Mouse (Mus musculus) lung, postnatal 4 days (tissue): ENCODE measurements at regions not wholly inside any gene's neighbourhood (a gene's known extent, or its start where the extent isn't known, plus 50 kb on each side); places are given as distances from the start of the nearest gene placed in this dataset.
"Not testable (repeated sequence)": the region's sequence is repeated elsewhere in the genome, so short reads cannot be mapped to it uniquely, and the experiment has no call there.

ENCODE experiments used
- DNase-seq, 2 experiments: peaks; one replicate each; pipeline ENCODE4 v3.0.0; 2021

DNA sequence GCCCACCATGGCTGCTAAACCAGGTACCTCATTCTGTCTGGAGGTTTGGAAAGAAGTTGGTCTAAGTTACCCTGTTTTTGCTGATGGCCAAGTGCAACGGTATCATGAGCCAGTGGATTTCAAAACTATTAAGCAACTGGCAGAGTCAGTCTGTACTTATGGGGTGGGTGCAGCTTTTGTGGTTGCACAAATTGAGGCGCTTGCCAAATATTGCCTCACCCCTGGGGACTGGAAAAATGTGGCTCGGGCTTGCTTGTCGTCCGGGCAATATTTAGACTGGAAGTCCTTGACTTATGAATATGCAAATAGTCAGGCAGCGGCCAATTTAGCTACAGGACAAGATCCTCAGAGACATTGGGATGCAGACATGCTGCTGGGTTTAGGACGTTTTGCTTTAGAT lies 110.2 kb downstream of the Olfr164 start:
- DNase-seq = no peak

DNA sequence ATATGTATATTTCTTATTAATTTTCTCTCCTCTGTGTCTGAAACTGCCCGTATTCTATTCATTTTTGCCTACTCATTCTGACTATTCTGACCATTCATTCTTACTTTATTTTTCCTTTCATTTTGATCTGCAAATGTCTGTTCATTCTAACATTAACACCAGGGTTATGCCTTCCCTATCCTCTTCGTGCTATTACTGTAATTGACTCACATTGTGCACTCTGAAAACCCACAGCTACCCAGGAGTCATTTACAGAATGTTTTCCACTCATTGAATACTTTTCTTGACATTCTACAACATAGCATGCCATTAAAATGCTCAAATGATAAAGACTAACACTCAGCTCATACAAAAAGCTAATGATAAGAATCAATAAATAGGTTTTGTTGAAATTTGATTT lies 112.9 kb downstream of the Olfr164 start:
- no peak for DNase-seq

- no peak for DNase-seq
Observed at GRCm38 (mm10) chr16:19199724-19200544, 113.9 kb downstream of the Olfr164 start.

DNA sequence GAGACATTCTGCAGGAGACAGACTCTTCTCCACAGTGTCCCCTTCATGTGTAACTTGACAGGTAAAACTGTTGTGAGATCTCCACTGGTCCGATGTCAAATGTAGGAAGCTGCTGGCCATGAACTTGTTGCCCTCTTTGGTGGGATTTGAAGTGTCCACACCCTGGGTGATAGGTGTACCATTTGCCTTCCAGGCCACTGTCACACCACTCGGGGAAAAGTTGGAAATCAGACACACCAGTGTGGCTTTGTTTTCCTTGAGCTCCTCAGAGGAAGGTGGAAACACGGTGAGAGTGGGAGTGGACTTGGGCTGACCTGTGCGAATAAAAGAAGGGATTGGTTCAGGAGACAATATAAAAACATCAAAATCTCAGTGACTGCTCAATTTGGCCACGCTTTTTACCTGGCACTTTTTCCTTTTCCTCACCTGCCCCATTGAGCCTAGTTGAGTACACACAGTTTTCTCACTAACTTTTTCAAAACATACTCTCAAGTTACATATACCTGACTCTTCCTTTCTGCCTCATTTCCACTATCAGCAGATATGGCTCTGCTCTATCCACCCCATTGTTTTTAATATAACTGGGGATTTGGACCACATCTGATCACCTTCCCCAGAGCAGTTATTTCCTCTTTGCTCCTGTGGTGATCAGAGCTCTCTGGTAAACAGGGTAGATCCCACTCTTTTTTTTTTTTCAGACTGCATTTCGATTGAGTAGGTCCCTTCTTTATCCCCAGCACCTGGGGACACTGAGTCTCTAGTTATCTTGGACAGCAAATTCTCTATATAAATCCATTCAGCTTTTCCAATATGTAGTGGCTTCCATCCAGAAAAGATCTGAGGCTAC lies 115.1 kb downstream of the Olfr164 start:
- peak in 1 of 2 experiments; percentile 4 for DNase-seq

DNA sequence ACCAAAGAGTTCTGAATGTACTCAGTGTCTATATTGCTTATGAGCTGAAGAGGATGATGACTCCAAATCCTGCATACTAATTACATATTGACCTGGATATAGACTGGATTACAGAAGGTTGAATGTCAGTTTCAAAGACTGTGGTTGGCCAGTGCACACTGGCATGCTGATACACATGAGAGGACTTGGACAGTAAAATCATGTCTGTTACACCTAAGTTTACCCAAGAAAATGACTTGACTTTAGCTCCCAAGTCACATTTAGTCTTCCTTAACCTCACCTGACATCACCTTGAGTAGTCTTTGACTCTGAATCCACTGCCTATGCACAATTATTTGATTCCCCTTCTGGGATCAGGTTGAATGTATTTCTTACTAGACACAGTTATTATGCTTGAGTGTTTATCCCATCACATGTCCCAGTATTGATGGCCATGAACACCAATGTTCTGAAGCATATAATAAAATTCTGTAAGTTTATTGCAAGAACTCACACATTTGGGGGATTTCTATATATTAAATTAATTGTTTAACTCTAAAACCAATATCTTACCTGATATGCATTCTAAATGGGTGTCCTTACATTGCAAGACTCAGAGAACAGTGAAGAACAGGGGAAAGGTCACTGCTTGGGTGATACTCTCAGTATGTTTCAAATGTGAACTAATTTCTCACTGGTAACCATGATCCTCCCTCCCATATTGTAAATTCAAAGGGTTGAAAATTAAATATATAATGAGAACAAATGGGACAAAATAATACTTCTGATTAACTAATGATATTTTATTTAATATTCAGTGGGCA lies 116.0 kb downstream of the Olfr164 start:
- DNase-seq = no peak

- no peak for DNase-seq
Observed at GRCm38 (mm10) chr16:19185434-19186256, 128.2 kb downstream of the Olfr164 start.

DNA sequence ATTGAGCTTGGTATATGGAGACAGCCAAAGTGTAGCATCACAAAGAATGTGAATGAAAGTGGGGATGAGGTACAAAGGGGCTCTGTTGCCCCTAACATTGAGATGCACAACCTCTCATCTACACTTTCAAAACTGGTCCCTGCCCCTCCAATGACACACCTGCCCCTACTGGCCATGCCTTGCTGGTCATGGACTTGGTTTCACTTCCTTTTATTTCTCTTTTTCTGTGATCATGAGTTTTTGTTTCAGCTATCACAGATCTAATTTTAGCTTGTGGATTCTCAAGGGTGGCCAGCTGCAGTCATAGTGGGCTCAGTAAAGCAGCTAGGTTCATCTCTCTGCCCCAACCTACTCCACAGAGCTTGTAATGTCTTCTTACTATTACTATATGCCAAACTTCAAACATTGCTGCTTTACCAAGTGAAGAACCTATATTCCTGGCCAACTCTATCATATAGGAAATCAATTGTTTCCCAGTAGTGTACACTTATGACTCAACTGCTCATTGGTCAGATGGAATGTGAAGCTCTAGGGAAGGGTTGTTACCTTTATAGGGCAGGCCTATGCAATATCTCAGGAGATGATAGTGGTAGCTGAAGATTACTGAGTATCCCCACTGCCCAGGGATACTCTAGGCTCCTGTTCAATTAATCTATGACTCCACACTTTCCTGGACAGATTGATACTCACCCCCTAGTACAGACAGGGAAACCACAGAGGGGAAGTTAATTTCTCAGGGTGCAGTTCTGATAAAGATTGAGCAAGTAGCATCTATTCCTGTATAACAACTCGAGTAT lies 134.5 kb downstream of the Olfr164 start:
- no peak for DNase-seq

DNA sequence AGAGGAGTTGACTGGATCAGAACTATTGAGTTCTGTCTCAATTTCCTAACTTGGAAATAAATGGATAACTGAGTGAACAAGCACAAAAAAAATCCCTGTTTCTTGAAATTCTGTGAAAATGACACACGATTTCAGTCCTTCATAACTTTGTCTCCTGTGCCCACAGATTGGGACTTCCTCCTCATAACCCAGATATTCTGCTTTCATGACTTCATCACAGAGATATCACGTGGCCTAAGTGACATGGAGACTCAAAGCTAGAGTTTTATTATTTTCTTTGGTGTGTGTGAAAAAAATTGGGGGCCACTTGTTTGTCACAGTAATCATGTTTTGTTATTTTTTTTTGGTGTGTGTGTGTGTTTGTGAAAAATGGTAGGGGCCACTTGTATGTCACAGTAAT lies 160.8 kb downstream of the Olfr164 start:
- no peak for DNase-seq

GRCm38 (mm10) chr16:19152465-19152864 lies 161.4 kb downstream of the Olfr164 start:
- not testable (repeated sequence) for DNase-seq

GRCm38 (mm10) chr16:19151110-19151509 lies 162.8 kb downstream of the Olfr164 start:
- no peak for DNase-seq

- no peak for DNase-seq
Observed at GRCm38 (mm10) chr16:19150582-19150981, 163.3 kb downstream of the Olfr164 start.

DNA sequence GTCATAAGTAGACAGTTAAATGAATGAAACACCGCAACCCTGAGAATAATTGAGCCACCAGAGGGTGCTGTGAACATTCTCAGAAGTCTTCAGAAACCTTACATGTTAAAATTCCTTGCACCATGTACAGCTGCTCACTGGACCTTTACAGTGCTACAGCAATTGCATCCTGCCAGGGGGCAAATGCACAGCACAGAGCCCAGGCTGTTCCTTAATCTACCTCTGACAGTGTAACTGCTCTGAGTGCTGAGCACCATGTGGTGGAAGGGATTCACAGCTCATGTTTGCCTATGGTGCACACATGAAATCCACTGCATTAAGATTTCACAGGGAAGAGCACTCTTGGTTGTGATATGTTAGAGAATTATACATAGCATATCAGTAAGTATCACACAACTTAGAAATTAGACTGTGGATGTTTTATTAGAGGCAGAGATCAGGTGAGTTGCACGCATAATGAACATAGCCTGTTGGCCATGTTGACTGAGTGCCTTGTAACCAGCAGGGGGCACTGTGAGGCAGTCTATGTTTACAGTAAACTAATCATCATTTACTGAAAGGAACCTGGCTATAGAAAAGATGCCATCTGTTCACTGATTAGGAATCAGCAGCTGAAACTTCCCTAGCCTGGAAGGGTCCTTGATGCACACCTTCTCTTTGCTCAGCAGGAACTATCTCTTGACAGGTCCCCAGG lies 167.4 kb downstream of the Olfr164 start:
- DNase-seq = no peak
